Mouse (Mus musculus) limb, embryonic 12.5 days (tissue): ENCODE results near the gene Rad51c. TPM values are rescaled to one million over a fixed set of nuclear protein-coding genes. Genes with fewer than 3 reads are reported as not detected.
"Not testable (repeated sequence)": the region's sequence is repeated elsewhere in the genome, so short reads cannot be mapped to it uniquely, and the experiment has no call there.

Experiments
- ATAC-seq: fragments of 200-750 bp; cut with Nextera tagmentation; 2 replicates; pipeline ENCODE4 v1.8.0; 2017; ENCODE audit warnings: low read depth, moderate TSS enrichment; ENCODE audit not compliant: insufficient number of reproducible peaks, insufficient read depth, low FRiP score, low TSS enrichment
- H3K27ac ChIP-seq: fragments of 300-500 bp; sonication (generic); 2 replicates; pipeline ENCODE4 v1.5.1; 2016; ENCODE audit warnings: mild to moderate bottlenecking, moderate library complexity
- H3K27me3 ChIP-seq: fragments of 300-500 bp; sonication (generic); 2 replicates; pipeline ENCODE4 v1.6.1; 2016; ENCODE audit warnings: mild to moderate bottlenecking, moderate library complexity
- H3K36me3 ChIP-seq: fragments of 300-500 bp; sonication (generic); 2 replicates; pipeline ENCODE4 v1.6.1; 2016; ENCODE audit warnings: mild to moderate bottlenecking, moderate library complexity
- H3K4me1 ChIP-seq: fragments of 300-500 bp; sonication (generic); replicated peaks from 2 replicates; pipeline ENCODE4 v1.6.1; 2016
- H3K4me2 ChIP-seq: fragments of 300-500 bp; sonication (generic); 2 replicates; pipeline ENCODE4 v1.6.1; 2016; ENCODE audit warnings: mild to moderate bottlenecking, moderate library complexity
- H3K4me3 ChIP-seq: fragments of 300-500 bp; sonication (generic); replicated peaks from 2 replicates; pipeline ENCODE4 v1.5.1; 2016; ENCODE audit warnings: mild to moderate bottlenecking
- H3K9ac ChIP-seq: fragments of 300-500 bp; sonication (generic); replicated peaks from 2 replicates; pipeline ENCODE4 v1.6.1; 2016; ENCODE audit warnings: mild to moderate bottlenecking, moderate library complexity
- H3K9me3 ChIP-seq: fragments of 300-500 bp; sonication (generic); 2 replicates; pipeline ENCODE4 v1.6.1; 2016; ENCODE audit warnings: mild to moderate bottlenecking, moderate library complexity
- WGBS: fragments of 180-500 bp; shearing (Covaris S2); methylation state at CpG from one replicate; pipeline ENCODE4 v1.1.7; 2016; 5-methylcytosine and 5-hydroxymethylcytosine counted together
- polyA plus RNA-seq: library from polyadenylated mRNA; unstranded; fragments of >200 nt; fragmentation: Nextera tagmentation; extraction: Ambion mirVana; gene quantifications from 2 replicates; pipeline ENCODE4 v1.2.1, GENCODE M21; 2016

Rad51c gene
- polyA plus RNA-seq, 1 experiment from 2014 or later: 12.3 TPM

DNA sequence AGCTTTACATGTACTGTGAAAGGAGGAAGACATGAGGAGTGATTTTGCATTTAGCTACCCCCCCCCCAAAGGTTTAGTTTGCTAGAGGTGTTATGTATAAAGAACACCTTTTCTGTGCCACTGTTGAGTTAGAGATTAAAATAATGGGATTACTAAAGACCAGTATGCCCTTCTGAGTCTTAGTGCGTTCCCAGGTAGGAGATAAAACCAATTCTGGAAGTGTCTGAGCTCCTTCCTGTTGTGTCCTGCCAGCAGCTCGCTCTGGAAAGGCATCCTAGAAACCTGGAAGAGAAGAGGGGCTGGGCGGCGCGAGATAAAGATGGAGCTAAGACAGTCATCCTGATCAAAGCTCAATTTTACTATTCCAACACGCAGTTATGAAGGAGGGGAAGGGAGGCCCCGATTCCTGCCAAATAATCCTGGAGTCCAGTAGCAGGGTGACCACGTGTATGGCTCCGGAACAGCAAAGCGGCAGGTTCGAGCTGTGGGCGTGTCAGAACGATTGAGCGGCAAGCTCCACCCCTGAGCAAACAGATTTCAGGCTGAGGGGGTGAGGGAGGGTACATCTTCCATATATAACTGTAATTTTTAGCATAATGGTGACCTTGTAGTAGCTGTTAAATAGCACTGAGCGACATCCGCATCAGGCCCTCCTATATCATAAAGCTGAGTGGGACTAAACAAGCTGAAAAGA is 40.1 kb upstream of the Rad51c start:
- Histone ChIP-seq H3K4me2 (0 out of 2 replicates have a peak overlapping the region, but pooled peaks have one; percentile 23), H3K4me1 (no peaks in the 10 kb centered on the region), H3K27ac (no peak overlapping the region), H3K4me3 (no peak overlapping the region), H3K36me3 (no peaks in the 10 kb centered on the region), H3K9ac (no peak overlapping the region), H3K27me3 (no peaks in the 10 kb centered on the region), H3K9me3 (no peaks in the 10 kb centered on the region)
- no peak for ATAC-seq
- WGBS: 8% methylated on average over 16 of the region's 16 CpGs

DNA sequence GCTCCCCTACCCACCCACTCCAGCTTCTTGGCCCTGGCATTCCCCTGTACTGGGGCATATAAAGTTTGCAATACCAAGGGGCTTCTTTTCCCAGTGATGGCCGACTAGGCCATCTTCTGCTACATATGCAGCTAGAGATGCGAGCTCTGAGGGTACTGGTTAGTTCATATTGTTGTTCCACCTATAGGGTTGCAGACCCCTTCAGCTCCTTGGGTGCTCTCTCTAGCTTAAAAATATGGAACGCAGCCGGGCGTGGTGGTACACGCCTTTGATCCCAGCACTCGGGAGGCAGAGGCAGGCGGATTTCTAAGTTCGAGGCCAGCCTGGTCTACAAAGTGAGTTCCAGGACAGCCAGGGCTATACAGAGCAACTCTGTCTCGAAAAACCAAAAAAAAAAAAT is 39.3 kb upstream of the Rad51c start:
- not testable (repeated sequence) for H3K9me3 ChIP-seq, H3K4me3 ChIP-seq, H3K36me3 ChIP-seq, H3K4me1 ChIP-seq, H3K9ac ChIP-seq, H3K4me2 ChIP-seq, H3K27me3 ChIP-seq, ATAC-seq
- 0 out of 2 replicates have a peak overlapping the region, but pooled peaks have one; percentile 23 for H3K27ac ChIP-seq
- 72% methylated on average over 10 of the region's 10 CpGs for WGBS

DNA sequence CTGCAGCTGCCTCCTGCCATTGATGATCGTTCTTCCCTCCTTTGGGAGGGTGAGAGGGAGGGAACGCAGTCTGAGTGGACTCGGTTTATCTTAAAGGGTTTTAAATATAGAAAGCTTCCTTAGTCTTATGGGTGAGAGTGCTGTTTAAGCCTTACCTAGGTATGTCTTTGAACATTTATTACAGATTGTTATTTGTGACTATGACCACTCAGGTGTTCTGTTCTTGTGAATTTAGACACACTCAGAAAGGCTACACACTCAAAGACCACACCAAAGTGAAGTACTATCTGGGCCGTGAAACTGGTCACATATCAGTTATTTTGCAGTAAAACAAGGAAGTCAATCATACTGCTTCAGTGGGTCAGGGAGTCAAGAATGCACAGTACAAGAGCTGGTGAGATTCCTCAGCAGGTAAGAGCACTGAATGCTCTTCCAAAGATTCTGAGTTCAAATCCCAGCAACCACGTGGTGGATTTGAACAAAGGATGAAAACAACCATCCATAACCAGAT is 38.7 kb upstream of the Rad51c start:
- H3K4me2 ChIP-seq: no peak overlapping the region
- no peak for ATAC-seq
- no peaks in the 10 kb centered on the region for H3K27me3 ChIP-seq
- H3K9ac ChIP-seq: no peak overlapping the region
- H3K27ac ChIP-seq: peak overlapping the region; percentile 67
- H3K4me3 ChIP-seq: no peak overlapping the region
- H3K9me3 ChIP-seq: no peaks in the 10 kb centered on the region
- no peaks in the 10 kb centered on the region for H3K36me3 ChIP-seq
- no peaks in the 10 kb centered on the region for H3K4me1 ChIP-seq
- WGBS: 0% methylated on average over 5 of the region's 5 CpGs

DNA sequence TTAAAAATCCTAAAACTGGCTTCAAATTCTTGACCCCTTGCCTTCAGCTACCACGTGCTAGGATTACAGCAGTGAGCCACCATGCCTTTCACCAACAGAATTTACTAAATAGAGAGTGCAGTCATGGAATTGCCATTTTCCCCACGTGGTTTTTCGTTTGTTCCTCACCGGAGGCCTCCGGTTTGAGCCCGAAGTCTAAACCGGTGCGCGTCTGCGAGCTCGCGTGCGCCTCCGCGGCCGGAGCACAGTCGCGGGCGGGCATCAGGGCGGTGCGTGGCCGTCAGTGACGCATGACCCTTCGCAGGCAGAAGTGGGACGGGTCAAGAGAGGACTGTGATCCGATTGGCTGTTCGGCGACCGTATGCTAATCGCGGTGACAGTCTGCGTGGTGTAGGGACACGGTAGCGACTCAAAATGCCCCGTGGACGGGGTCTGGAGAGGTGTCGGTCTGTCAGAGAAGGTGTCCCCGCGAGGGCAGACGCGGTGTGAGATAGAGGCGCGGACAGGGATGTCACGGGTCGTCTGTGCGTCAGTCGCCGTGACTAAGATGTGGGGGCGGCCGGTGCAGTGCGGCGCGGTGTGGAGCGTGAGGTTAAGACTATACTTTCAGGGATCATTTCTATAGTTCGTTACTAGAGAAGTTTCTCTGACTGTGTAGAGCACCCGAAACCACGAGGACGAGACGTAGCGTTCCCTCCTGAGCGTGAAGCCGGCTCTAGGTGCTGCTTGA is 38.1 kb upstream of the Rad51c start:
- peak; percentile 98 for ATAC-seq
- Histone ChIP-seq H3K27ac (0 out of 2 replicates have a peak overlapping the region, but pooled peaks have one; percentile 35), H3K9ac (peak overlapping the region; percentile 42; the same call in 1 of the 2 replicates), H3K4me3 (peak overlapping the region; percentile 30), H3K4me2 (peak overlapping the region; percentile 54)
- not testable (repeated sequence) for H3K27me3 ChIP-seq, H3K9me3 ChIP-seq, H3K36me3 ChIP-seq, H3K4me1 ChIP-seq
- under 1% methylated on average over 34 of the region's 62 CpGs for WGBS

DNA sequence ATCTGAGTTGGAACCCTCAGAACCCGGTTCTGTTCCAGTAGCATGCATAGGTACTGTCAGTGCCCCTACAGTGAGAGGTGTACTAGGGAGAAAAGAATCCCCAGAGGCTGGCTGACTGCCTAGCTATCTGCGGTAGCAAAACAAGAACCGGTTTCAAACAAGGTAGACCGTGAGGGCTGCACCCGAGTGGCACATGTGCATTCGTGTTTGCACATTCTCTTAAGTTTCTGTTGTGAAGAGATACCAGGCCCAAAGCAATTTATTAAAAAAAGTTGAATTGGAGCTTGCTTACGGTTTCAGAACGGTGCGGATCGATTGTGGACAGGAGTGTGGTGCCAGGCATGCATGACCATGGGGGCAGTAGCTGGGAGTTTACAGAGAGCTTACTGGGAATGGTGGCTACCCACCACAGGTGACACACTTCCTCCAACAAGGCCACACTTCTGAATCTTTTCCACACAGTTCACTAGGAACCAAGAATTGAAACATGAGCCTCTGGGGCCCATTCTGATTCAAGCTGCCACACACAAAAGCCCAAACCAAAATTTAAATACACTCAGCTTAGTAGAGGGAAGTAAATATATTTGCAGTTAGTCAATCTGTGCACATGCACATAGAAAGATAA is 35.2 kb upstream of the Rad51c start:
- Histone ChIP-seq H3K27me3 (no peaks in the 10 kb centered on the region), H3K4me2 (no peak overlapping the region), H3K9ac (no peak overlapping the region), H3K9me3 (no peaks in the 10 kb centered on the region), H3K36me3 (no peaks in the 10 kb centered on the region), H3K4me1 (no peaks in the 10 kb centered on the region), H3K4me3 (no peak overlapping the region), H3K27ac (no peak overlapping the region)
- ATAC-seq: no peak
- 89% methylated on average over 10 of the region's 10 CpGs for WGBS

DNA sequence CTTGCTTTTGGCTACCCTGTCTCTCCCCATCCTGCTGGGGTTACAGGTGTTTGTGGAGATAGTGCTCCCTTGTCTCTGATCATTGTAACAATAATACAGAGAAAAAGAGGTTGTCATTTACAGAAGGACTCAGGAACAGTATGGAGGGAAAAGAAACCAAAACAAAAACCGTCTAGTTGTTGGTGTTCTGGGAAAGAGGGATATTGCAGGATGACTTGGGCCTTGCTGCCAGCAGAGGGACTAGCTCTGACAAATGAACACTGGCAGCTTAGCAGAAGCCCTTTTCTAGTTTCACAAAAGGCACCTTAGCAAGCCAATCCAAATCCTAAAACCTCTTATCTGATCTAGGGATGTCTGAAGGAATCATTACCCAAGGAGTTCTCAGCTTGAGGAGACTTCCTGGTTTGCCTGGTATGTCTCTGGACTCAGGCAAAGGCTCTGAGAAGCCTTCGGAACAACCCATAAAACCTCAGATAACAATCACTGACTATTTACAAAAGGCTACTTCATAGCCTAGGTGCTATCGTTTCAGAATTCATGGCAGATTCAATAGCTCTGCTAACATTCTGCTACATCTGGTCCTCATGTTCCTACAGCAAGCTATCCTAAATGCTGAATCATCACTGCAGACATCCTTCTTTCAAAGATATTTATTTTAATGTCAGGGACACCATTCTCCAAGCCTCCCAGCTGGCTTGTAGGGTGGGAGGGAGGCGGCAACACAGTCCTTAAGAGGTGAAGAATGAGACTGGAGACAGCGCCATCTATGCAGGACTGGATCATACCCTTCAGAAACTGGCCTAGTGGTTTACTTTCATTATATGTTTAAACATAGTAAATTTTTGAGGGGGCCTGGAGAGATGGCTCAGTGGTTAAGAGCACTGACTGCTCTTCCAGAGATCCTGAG is 31.8 kb upstream of the Rad51c start:
- H3K4me1 ChIP-seq: peaks cover 4% of the 10 kb centered on the region; the same call in 1 of the 2 replicates
- H3K9ac ChIP-seq: no peak overlapping the region
- 46% methylated on average over 5 of the region's 5 CpGs for WGBS
- H3K27me3 ChIP-seq: no peaks in the 10 kb centered on the region
- H3K27ac ChIP-seq: no peak overlapping the region
- H3K36me3 ChIP-seq: no peaks in the 10 kb centered on the region
- no peak for ATAC-seq
- no peaks in the 10 kb centered on the region for H3K9me3 ChIP-seq
- no peak overlapping the region for H3K4me2 ChIP-seq
- H3K4me3 ChIP-seq: no peak overlapping the region

DNA sequence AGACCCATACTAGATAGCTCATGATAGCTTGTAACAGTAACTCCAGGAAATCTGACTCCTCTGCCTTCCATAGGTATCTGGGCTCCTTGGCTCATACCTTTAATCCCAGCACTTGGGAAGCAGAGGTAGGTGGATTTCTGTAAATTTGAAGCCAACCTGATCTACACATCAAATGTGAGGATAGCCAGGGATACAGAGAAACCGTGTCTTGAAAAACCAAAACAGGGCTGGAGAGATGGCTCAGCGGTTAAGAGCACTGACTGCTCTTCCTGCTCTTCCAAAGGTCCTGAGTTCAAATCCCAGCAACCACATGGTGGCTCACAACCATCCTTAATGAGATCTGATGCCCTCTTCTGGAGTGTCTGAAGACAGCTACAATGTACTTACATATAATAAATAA is 30.4 kb upstream of the Rad51c start:
- H3K27ac ChIP-seq, H3K9me3 ChIP-seq, H3K9ac ChIP-seq, ATAC-seq, H3K27me3 ChIP-seq, H3K36me3 ChIP-seq, H3K4me2 ChIP-seq, H3K4me1 ChIP-seq, H3K4me3 ChIP-seq: not testable (repeated sequence)
- WGBS: 83% methylated on average over 2 of the region's 2 CpGs

DNA sequence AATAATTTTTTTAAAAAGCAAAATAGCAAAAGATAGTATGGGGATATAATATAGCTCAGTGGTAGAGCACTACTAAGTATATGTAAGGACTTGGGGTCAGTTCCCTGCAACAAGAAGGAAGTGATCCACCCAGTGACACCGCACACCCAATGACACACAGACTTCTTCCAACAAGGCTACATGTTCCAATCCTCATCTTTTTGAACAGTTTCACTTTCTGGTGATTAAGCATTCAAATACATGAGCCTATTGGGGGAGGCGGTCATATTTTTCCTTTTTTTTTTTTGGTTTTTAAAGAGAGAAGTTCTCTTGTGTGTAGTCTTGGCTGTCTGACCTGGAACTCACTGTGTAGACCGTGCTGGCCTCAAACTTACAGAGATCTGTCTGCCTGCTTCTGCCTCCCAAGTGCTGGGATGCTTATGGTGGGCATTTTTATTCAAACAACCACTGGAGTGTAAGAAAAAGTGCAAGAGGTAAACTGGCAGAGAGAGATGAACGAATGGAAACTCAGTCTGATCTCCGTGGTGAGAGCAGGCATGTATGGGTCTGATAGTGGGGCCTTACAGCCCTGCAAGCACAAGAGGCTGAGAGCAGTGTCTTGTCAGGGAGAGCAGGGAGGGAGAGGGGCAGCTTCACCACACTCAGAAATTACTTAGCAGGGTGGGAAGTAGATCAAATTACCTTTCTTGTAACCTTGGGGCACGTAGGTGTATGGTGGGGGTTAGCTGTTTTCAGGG is 28.3 kb upstream of the Rad51c start:
- H3K4me3 ChIP-seq: no peak overlapping the region
- no peak overlapping the region for H3K27ac ChIP-seq
- no peak overlapping the region for H3K4me2 ChIP-seq
- H3K27me3 ChIP-seq: no peaks in the 10 kb centered on the region
- no peaks in the 10 kb centered on the region for H3K36me3 ChIP-seq
- peaks cover 4% of the 10 kb centered on the region; the same call in 1 of the 2 replicates for H3K4me1 ChIP-seq
- no peak overlapping the region for H3K9ac ChIP-seq
- 51% methylated on average over 6 of the region's 6 CpGs for WGBS
- H3K9me3 ChIP-seq: no peaks in the 10 kb centered on the region
- no peak for ATAC-seq

DNA sequence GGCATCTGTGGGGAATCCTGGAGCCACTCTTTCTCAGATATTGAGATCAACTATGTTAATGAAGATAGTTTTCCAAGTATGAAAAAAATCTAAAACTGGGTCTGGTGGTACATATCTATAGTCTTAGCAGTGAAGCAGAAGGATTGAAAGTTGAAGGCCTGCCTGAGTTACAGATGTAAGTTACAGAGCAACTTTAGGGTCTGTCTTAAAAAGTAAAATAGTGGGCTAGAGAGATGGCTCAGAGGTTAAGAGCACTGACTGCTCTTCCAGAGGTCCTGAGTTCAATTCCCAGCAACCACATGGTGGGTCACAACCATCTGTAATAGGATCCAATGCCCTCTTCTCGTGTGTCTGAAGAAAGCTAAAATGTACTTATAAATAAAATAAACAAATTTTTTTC is 27.7 kb upstream of the Rad51c start:
- Histone ChIP-seq H3K9ac (no peak overlapping the region), H3K4me3 (no peak overlapping the region), H3K27me3 (no peaks in the 10 kb centered on the region), H3K9me3 (no peaks in the 10 kb centered on the region), H3K36me3 (no peaks in the 10 kb centered on the region), H3K4me1 (peaks cover 4% of the 10 kb centered on the region; the same call in 1 of the 2 replicates), H3K27ac (no peak overlapping the region), H3K4me2 (no peak overlapping the region)
- WGBS: 68% methylated on average over 1 of the region's 1 CpGs
- no peak for ATAC-seq

DNA sequence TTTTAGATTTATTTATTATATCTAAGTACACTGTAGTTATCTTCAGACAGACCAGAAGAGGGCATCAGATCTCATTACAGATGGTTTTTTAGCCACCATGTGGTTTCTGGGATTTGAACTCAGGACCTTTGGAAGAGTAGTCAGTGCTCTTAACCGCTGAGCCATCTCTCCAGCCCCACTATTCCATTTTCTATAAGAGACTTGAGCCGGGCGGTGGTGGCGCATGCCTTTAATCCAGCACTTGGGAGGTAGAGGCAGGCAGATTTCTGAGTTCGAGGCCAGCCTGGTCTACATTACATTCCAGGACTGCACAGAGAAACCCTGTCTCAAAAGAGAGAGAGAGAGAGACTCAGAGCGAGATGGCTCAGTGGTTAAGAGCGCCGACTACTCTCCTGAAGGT is 27.1 kb upstream of the Rad51c start:
- not testable (repeated sequence) for H3K9me3 ChIP-seq, H3K9ac ChIP-seq, H3K27me3 ChIP-seq, ATAC-seq, H3K27ac ChIP-seq, H3K36me3 ChIP-seq, H3K4me2 ChIP-seq, H3K4me3 ChIP-seq, H3K4me1 ChIP-seq
- WGBS: 92% methylated on average over 8 of the region's 8 CpGs
